Mouse (Mus musculus) megakaryocyte, adult 5-6 weeks (primary cell): ENCODE measurements around the gene Btbd18. TPM values are rescaled to one million over a fixed set of nuclear protein-coding genes. Genes with fewer than 3 reads are reported as not detected.
"Not testable (repeated sequence)": the region's sequence is repeated elsewhere in the genome, so short reads cannot be mapped to it uniquely, and the experiment has no call there.

ENCODE experiments used
- ATAC-seq: 2 replicates; pipeline ENCODE4 v1.8.0; 2016; ENCODE audit warnings: mild to moderate bottlenecking, inconsistent platforms; ENCODE audit not compliant: poor library complexity, severe bottlenecking
- total RNA-seq, 2 experiments: library from RNA; stranded (forward) in 1 of 2; stranded (reverse) in 1 of 2; fragments of 153-499, 151-499 nt in 1 of 2; fragments of 221-1000, 200-1000 nt in 1 of 2; gene quantifications; 2 replicates each; pipeline versions ENCODE4 v1.2.3 to v1.2.4; 2015 to 2017

Gene Btbd18
- total RNA-seq, 2 experiments from 2014 or later, result 0.07 TPM; not detected in 1

- ATAC-seq, result no peak
These were observed 12.7 kb upstream of the Btbd18 start for GRCm38 (mm10) chr2:84646138-84646537.

GRCm38 (mm10) chr2:84647051-84647568 is 11.8 kb upstream of the Btbd18 start:
- ATAC-seq, result no peak

DNA sequence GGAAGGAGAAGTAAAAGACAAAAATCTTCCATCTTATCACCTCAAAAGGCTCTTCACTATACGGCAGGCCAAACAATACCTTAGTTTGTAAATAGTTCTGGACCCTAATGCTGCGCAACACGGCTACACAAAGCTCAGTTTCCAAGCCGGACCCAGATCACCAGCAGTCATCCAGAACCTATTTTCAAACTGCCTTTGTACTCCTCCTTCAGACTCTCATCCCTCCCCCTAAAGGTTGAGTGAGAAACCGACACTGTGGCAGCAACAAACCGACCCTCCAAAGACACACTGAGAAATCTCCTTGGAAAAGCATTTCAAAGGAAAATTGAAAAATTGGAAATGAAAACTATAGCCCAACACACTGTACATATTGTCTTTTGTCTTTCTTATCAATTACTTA is 10.5 kb upstream of the Btbd18 start:
- ATAC-seq, result no peak

- ATAC-seq, result 0 out of 2 replicates have a peak, but pooled peaks have one; percentile 17
These were observed 9.2 kb upstream of the Btbd18 start for GRCm38 (mm10) chr2:84649674-84650073.

GRCm38 (mm10) chr2:84650464-84651195 is 8.2 kb upstream of the Btbd18 start, which contains the start of gene Ctnnd1:
Ctnnd1 (minus strand) TSS chr2:84650765.
- peak; percentile 77 for ATAC-seq

DNA sequence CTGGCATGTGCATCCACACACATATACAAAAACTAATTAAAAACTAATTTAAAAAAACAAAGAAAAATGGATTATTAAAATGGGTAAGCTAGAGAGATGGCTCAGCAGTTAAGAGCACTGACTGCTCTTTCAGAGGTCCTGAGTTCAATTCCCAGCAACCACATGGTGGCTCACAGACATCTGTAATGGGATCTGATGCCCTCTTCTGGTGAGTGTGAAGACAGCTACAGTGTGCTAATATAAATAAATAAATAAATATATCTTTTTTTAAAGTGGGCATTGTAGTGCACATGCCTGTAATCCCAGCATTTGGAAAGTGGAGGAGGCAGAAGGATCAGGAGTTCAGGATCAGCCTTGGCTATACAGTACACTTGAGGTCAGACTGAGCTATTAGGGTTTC is 5.5 kb upstream of the Btbd18 start:
- no peak for ATAC-seq

- peak; percentile 96 for ATAC-seq
These were observed 3.0 kb upstream of the Btbd18 start for GRCm38 (mm10) chr2:84655864-84656263.

DNA sequence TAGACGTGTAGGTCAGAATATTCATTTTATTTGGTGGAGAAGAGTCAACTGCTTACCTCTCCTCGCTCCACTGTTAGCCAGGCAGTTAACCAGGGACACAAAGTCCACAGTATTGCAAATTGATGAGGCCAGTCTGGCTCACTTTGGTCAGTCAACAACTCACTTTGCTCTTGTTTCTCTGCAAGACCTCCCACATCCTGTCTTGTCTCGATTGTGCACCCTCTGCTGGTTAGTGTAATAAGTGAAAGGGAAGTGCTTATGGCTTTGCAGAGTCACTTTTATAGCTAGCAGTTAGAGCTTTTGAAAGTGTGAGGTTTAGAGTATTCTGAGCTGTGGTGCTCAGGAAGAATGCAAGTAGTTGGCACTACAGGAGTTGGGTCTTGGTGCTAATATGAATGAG is 1.4 kb downstream of the Btbd18 start:
- ATAC-seq, result peak; percentile 76

GRCm38 (mm10) chr2:84662866-84663265 is 4.0 kb downstream of the Btbd18 start:
- peak; percentile 66 for ATAC-seq

DNA sequence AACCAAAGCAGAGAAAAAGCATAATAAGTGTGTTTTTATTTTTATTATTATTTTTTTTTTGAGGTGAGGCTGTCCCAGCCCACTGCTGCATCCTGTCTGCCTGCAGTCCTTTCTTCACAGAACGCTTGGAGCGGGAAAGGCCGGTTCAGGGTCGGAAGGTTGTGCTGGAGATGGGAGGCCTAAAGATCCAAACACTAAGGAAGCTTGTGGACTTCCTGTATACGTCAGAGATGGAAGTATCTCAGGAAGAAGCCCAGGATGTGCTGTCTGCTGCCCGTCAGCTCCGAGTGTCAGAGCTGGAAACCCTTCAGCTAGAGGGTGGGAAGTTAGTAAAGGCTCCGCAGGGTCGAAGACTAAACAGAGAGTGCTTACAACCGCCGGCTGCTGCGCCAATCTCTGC is 7.2 kb downstream of the Btbd18 start:
- ATAC-seq, result no peak

GRCm38 (mm10) chr2:84669828-84670568 is 11.1 kb downstream of the Btbd18 start:
- peak; percentile 62 for ATAC-seq

DNA sequence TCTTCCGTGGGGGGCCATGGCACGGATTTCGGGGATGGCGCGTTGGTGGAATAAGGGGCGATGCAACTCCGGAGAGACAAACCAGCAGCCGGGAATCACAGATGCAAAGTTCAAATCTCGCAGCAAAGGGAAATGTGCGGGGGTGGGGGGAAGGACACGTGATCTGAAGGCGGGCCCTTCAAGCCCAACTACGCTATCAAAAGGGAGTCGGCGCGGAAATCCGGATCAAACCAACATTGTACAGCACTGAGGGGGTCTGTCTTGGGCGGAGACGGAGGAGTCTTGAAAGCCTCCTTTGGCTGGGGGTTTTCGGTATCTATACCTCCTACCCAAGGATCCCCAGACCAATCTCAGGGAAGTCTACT is 11.7 kb downstream of the Btbd18 start, which contains the start of gene Selenoh:
Gene Selenoh (minus strand): TSS at position 202 of the 365 bp plus-strand sequence.
- ATAC-seq, result peak; percentile 87

- not testable (repeated sequence) for ATAC-seq
These were observed 12.7 kb downstream of the Btbd18 start for GRCm38 (mm10) chr2:84671535-84671934.

- ATAC-seq, result peak; percentile 47
These were observed 18.5 kb downstream of the Btbd18 start for GRCm38 (mm10) chr2:84677270-84677967.

DNA sequence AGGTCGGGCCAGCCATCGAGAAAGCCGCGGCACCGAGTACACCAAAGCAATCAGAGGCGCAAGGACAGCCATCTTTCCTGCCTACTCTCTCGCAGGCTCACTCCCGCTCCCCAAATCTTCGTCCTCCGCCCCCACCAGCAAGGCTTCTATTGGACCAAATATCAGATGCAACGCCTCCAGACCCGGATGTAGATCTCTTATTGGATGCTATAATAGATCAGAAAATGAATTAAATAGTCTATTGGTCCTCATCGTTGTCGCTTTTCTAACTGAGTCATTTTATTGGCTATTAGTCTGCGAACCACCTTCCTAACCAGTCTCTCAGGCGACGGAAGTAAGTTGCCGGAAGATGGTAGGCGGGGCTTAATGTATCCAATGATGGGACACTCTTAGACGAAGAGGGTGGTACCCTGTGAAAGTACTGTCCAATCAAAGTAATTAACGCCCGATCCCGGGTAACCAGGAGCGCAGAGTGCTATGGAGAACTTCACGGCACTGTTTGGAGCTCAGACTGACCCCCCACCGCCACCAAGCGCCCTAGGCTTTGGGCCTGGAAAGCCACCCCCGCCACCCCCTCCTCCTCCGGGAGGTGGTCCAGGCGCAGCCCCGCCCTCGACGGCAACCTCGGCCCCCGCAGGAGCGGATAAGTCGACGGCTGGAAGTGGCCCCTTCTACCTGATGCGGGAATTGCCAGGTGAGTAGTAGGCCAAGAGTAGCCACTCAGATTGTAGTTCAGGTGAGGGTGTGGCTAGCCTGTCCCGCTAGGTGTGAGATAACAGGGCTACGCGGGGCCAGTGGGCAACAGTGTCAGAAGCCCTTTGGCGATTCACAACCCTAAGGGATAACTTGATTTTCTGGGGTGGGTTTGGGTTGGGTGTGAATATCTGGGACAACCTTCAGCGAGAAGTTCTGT is 19.3 kb downstream of the Btbd18 start, which contains the start of the genes Gm28635 and Med19:
Gene Gm28635 (minus strand): TSS at position 74 of the 913 bp plus-strand sequence.
Gene Med19 (plus strand): TSS at position 435 of the 913 bp plus-strand sequence.
- peak; percentile 96 for ATAC-seq

DNA sequence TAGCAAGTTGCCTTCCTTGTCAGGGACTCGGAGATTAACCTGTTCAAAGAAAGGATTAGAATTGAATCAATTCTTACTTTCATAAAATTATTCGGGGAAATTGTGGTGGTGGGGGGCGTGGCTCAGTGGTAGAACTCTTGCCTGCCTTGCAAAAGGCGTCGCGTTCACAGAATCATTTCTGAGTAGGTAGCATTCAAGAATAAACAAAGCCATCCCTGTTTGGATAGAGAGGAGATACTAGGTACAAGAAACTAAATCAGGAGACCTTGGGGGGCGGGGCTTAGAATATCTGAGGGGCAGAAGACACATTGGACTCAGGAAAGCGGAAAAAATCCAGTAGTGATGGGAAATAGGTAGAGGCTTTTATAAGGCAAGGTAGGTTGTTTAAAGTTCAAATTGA is 20.1 kb downstream of the Btbd18 start, which contains the start of gene Tmx2:
Gene Tmx2 (minus strand): TSS at position 125 of the 400 bp plus-strand sequence.
- no peak for ATAC-seq

- no peak for ATAC-seq
These were observed 23.8 kb downstream of the Btbd18 start for GRCm38 (mm10) chr2:84682605-84683183.

DNA sequence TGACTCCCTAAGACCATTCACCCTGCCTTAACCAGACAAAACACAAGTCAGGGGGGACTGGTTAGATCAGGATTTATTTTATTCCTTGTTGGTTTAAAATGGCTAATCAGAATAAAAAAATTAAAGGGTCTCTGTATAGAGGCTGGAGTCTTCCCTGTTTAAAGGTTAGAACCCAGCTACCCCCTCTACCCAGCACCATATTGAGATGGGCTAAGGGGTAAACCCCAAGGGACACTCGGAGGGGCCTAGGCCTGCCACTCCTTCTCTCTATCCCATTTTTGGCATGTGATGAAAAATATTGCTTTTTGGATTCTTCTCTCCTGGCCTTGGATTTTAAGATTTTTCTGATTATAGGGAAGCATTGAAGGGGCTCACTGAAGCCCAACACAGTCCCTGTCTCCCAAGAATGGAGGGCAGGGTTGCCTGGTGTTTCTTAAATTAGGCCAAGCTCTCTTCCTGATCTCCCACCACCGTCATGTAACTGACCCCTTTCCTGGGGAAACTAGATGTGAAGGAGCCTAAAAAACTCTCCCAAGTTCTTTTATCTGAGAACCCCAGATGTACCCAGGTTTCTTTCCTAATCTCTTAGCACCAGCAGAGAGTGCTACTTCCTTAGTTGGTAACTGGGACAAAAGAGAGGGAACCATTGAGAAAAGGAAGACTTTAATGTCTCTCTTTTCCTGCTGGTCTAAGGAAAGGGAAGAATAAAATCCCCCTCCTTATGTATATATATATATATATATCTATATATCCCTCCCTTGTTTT is 29.4 kb downstream of the Btbd18 start:
- no peak for ATAC-seq

DNA sequence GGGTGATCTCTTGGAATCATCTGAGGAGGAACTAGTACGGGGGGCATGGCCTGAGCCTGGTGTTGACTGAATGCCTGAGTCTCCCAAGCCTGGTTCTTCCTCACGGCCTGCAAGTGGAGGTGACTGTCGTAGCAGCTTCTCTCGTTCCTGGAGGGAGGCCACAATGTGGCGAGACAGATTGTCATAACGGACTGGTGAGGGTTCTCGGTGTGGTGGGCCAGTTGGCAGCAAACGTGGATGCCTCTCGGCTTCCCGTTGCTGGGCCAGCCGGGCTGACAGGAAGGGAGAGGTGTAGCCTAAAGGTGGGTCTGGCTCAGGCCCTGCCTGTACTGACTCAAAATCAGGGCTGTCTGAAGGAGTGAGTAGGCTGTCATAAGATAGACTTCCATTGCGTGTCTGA is 31.2 kb downstream of the Btbd18 start:
- no peak for ATAC-seq
